Mouse (Mus musculus) spleen, adult 12 weeks (tissue): ENCODE results near the gene Acot6.

Source experiments
- DNase-seq: peaks from one replicate; pipeline ENCODE4 v3.0.0; 2022; ENCODE audit warnings: low spot score

The Acot6 gene

DNA sequence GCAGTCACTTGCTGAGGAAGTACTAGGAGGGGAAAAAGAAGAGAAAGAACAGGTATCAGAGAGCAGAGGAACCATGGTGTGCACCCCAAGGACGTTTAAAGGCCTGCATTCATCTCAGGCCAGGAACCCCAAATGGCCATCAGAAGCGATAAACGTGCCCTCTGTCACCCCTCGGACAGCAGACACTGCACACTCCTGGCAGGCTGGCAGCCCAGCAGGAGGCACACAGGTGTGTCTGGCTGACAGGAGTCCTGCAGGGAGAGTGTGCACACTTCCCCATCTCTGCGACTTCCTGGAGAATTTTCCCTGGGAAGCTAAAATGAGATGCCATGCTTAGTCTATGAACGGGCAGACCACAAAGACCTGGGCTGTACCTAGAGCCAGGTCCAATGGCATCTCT is 53.0 kb downstream of the Acot6 start:
- DNase-seq = no peak

DNA sequence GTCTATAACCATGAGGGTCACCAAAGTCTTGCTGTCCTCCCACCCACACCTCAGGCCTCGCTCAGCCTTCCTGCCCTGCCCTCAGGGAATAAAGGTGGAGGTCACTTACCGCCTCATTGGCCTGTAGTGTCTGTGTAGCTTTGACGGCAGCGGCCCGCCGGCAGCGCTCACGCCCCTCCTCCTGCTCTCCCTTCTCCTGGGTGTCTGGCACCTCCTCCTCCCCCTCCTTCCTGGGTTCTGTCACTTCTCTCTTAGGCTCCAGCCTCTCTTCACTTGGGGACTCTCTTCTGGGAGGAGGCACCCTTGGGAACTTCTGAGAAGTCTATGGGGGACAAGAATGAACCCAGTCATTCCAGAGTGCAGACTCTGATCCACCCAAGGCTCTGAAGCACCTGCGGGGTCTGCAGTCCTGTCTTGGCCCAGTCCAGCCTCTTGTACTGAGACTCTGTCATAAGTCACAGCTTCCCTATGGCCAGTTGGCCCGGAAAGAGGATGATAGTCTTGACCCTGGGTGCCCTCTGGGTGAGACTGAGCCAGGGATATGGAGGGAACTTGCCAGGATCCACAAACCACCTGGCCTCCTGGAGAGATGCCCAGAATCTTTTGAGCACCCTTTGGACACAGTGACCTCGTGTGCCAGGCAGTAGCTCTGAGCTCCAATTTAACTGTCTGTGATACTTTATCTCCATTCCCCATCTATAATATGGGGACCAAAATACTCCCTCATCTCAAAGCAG is 54.5 kb downstream of the Acot6 start:
- no peak for DNase-seq

DNA sequence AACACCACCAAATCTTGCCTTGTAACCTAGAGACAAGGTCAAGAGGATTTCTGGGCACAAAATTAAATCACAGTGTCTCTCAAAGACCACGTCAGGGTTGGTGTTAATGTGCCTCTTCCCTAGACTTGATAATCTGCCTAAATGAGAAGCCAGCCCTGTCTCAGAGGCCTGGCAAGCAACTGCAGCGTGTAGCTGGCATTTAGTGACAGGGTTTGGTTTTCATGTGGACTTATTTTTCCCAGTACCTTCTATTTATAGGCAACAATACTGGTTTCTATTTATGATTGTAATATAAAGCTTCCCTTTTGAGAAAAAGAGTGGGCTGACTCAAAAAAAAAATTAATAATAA is 55.0 kb downstream of the Acot6 start:
- DNase-seq = no peak

DNA sequence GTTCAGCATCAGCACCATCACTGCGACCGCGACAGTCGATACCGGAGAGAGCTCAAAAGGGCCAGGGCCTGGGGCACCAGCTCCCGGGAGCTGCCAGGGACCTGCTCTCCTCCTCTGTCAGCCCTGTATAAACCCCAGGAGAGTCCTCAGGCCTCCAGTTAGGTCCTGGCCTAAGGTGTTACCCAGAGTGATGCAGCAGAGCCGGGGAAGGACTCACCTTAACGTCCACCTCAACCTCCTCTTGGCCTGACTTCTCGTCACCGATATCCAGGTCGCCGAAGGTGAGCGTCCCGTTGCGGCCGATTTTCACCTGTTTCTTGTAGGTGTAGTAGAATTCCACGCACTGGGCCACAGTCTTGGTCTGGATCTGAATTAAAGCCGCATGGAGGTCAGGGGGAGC is 55.8 kb downstream of the Acot6 start:
- no peak for DNase-seq

DNA sequence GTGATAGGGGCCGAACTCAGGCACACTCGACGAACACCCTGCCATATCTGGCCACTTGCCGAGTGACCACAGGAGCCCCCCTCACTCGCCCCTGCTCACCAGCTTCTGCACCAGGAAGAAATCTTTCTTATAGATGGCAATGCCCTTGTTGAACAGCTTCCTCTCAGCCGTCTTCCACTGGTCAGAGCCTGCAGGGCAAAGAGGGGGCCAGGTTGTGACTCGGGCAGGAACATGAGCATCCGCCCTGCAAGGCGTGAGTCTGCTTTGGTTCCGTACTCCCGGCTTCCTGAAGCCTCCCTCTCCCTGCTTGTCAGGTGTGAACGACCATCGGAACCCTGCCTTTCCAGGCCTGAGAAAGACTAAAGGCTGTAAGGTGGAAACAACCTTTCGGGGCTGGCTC is 57.7 kb downstream of the Acot6 start:
- DNase-seq = no peak

DNA sequence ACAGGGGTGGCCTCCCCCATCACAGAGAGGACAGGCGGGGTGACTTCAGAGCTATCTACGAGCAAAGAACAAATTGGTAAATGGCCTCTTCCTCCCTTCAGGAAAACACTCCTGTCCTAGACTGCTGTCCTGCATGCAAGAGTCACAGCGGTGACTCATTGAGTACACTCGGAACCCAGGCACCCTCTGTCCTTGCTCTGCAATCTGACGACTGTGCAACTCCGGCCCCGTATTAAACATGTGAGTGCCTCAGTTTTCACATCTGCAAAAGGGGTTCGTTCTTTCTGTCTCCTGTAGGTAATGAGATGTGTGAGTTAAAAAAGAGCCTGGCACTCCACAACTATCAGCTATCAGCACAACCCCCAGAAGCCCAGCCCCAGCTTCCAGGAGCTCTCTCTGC is 60.0 kb downstream of the Acot6 start:
- DNase-seq = no peak
